Mouse (Mus musculus) left cerebral cortex, adult 9 months (tissue): ENCODE measurements around the gene Rhoh.
A peak's percentile ranks its signal among the peaks of the same experiment; 100 is the strongest.

Source experiments
- DNase-seq, 2 experiments: peaks; one replicate each; pipeline ENCODE4 v3.0.0; 2022; ENCODE audit warnings: low spot score in 2 of 2

Gene Rhoh

GRCm38 (mm10) chr5:65895121-65895692, 34.2 kb downstream of the Rhoh start:
- no peak for DNase-seq

GRCm38 (mm10) chr5:65895764-65896163, 34.8 kb downstream of the Rhoh start:
- DNase-seq, result no peak

GRCm38 (mm10) chr5:65897731-65898130, 36.7 kb downstream of the Rhoh start:
- no peak for DNase-seq

- DNase-seq, result no peak
These were observed 37.7 kb downstream of the Rhoh start for GRCm38 (mm10) chr5:65898683-65899082.

- no peak for DNase-seq
These were observed 39.1 kb downstream of the Rhoh start for GRCm38 (mm10) chr5:65900113-65900512.

- no peak for DNase-seq
These were observed 39.9 kb downstream of the Rhoh start for GRCm38 (mm10) chr5:65900862-65901265.

- DNase-seq, result no peak
These were observed 40.9 kb downstream of the Rhoh start for GRCm38 (mm10) chr5:65901868-65902418.

GRCm38 (mm10) chr5:65902811-65903210, 41.8 kb downstream of the Rhoh start:
- DNase-seq, result no peak

GRCm38 (mm10) chr5:65904476-65904875, 43.5 kb downstream of the Rhoh start:
- DNase-seq, result no peak

GRCm38 (mm10) chr5:65908751-65909150, 47.7 kb downstream of the Rhoh start:
- DNase-seq, result no peak

- peak in 1 of 2 experiments; percentile 11 for DNase-seq
These were observed 48.3 kb downstream of the Rhoh start for GRCm38 (mm10) chr5:65909321-65909720.

- no peak for DNase-seq
These were observed 49.4 kb downstream of the Rhoh start for GRCm38 (mm10) chr5:65910398-65910797.

- no peak for DNase-seq
These were observed 50.7 kb downstream of the Rhoh start for GRCm38 (mm10) chr5:65911676-65912075.

GRCm38 (mm10) chr5:65912201-65912600, 51.2 kb downstream of the Rhoh start:
- no peak for DNase-seq

GRCm38 (mm10) chr5:65913126-65913525, 52.1 kb downstream of the Rhoh start:
- no peak for DNase-seq

- no peak for DNase-seq
These were observed 53.3 kb downstream of the Rhoh start for GRCm38 (mm10) chr5:65914342-65914741.

- no peak for DNase-seq
These were observed 55.9 kb downstream of the Rhoh start for GRCm38 (mm10) chr5:65916930-65917329.

GRCm38 (mm10) chr5:65918601-65919000, 57.6 kb downstream of the Rhoh start:
- DNase-seq, result no peak

- DNase-seq, result no peak
These were observed 58.3 kb downstream of the Rhoh start for GRCm38 (mm10) chr5:65919326-65919725.

GRCm38 (mm10) chr5:65919904-65920303, 58.9 kb downstream of the Rhoh start:
- DNase-seq, result no peak

GRCm38 (mm10) chr5:65920701-65921426, 59.9 kb downstream of the Rhoh start:
- DNase-seq, result no peak

- DNase-seq, result no peak
These were observed 60.6 kb downstream of the Rhoh start for GRCm38 (mm10) chr5:65921477-65922138.

GRCm38 (mm10) chr5:65926666-65927065, 65.7 kb downstream of the Rhoh start:
- no peak for DNase-seq
